Mouse (Mus musculus): Measurements from ENCODE around the gene Sf1. TPM values are rescaled to one million over a fixed set of nuclear protein-coding genes. Genes with fewer than 3 reads are reported as not detected.

The Sf1 gene
- polyA plus RNA-seq, 2 experiments from 2014 or later, result 47.6 to 48.6 TPM

GRCm38 (mm10) chr19:6421211-6421590 lies 57.7 kb downstream of the Sf1 start:
- ATAC-seq, result no peak

- no peak for ATAC-seq
These were observed 58.5 kb downstream of the Sf1 start for GRCm38 (mm10) chr19:6422014-6422413.

DNA sequence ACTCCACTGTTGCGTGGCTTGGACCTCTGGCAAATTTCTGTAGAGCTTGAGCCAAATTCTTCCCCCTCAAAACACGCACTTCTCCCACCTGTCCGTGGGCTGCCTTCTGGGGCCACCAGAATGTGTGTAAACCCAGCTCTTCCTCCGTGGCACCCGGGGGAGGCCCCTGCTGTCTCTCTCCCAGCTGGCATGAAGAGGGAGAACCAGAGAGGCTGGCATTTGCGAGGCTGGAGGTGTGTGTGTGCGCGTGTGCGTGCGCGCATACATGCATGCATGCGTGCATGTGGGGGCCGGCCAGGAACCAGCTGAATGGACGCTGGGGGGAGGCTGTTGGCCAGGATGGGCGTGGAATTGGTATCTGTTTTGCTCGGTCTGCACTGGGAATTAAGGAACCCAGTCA lies 59.8 kb downstream of the Sf1 start:
- ATAC-seq, result no peak

DNA sequence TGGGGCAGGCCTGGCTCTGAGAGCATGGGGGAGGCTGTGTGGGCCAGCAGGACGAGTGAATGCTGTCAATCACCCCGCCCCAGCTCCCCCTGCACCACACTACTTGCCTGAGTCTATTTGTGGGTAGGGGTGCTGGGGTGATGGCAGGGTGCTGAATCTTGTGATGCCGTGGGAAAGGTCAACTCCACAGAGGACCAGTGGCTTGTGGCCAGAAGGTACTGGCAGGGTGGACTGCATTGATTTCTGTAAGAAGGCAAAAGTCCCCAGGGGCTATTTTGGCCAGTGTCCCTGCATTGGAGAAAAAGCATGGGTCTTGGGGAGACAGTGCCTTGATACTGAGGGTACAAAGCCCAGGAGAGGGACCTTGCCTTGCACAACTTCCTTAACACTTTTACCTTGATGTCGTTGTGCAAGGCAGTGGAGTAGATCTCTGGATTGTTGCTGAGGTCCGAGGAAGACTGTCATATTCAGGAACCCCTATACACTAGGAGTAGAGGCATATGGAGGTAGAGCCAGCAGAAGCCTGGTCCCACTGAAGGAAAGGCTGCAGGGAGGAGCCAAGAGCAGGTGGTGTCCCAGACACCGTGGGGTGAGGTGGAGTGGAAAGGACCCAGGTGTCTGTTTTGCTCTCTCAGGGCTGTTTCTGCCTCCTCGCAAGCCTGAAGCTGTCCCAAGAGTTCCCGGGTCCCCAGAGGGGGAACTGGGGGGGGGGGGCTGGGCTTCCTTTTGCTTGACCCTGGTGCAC lies 60.8 kb downstream of the Sf1 start:
- no peak for ATAC-seq

GRCm38 (mm10) chr19:6425595-6425994 lies 62.1 kb downstream of the Sf1 start:
- no peak for ATAC-seq

DNA sequence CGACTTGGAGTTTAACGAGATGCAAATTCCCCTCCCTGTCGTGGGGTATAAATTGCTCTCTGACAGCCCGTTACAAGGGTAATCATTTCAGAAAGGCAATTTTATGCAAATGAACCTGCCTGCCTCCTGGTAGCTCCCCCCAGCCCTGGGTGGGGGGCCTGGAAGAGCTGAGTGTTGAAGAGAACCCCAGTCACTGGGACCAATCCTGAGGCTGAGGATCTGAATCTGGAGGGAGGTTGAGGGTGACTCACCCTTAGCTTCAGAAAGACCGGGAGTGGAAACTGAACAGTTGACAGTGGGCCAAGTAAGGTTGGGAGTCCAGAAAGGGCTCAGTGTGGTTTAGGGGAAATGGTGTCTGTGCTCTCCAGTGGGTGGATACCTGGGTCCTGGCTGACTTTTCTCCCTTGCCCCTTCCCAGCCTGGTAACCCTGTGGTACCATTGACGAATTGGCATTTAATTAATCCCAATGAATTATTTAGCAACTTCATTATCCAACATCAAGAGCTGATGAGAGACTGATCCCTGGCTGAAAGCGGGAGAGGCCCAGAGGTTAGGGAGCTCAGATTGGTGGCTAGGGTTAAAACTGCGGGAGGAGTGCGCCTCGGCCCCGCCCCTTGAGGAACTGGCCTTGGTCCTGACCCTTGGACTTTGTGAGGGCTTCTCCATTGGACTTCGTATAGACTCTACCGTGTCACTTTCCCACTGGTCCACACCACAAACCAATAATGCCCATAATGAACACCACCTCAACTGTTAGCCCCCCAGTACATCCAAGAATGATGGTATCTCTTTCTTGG lies 63.4 kb downstream of the Sf1 start:
- ATAC-seq, result no peak

Other genes starting within 250 kb of the Sf1 start
- gene Sac3d1, start 245.0 kb upstream of the Sf1 start, polyA plus RNA-seq (2017; shearing (Covaris generic)), result 1 to 10 TPM; 2.5 to 2.6 TPM
- gene Snx15, start 235.4 kb upstream of the Sf1 start, polyA plus RNA-seq (2017; shearing (Covaris generic)), result 10 to 100 TPM; 17.4 to 25.2 TPM
- gene Batf2, start 222.7 kb upstream of the Sf1 start, polyA plus RNA-seq (2017; shearing (Covaris generic)), result not detected
- gene Arl2, start 222.1 kb upstream of the Sf1 start, polyA plus RNA-seq (2017; shearing (Covaris generic)), result 10 to 100 TPM; 16.9 to 20.1 TPM
- gene Majin, start 179.3 kb upstream of the Sf1 start, polyA plus RNA-seq (2017; shearing (Covaris generic)), result under 1 TPM in 1 of 2 experiments, not detected in 1; 0.60 TPM
- not detected for gene Gpha2, start 137.3 kb upstream of the Sf1 start, polyA plus RNA-seq (2017; shearing (Covaris generic))
- gene Ppp2r5b, start 127.8 kb upstream of the Sf1 start, polyA plus RNA-seq (2017; shearing (Covaris generic)), result 1 to 10 TPM; 1.4 to 1.5 TPM
- gene Atg2a, start 122.0 kb upstream of the Sf1 start, polyA plus RNA-seq (2017; shearing (Covaris generic)), result 10 to 100 TPM in 1 of 2 experiments, 1 to 10 TPM in 1; 7.4 to 17.2 TPM
- gene Ehd1, start 87.0 kb upstream of the Sf1 start, polyA plus RNA-seq (2017; shearing (Covaris generic)), result 10 to 100 TPM; 11.0 to 15.2 TPM
- gene Cdc42bpg, start 57.2 kb upstream of the Sf1 start, polyA plus RNA-seq (2017; shearing (Covaris generic)), result under 1 TPM; 0.11 to 0.17 TPM
- gene Men1, start 28.7 kb upstream of the Sf1 start, polyA plus RNA-seq (2017; shearing (Covaris generic)), result 10 to 100 TPM; 13.9 to 19.1 TPM
- 100 to 1,000 TPM in 1 of 2 experiments, 10 to 100 TPM in 1; 82.0 to 116 TPM for gene Map4k2, start 22.6 kb upstream of the Sf1 start, polyA plus RNA-seq (2017; shearing (Covaris generic))
- 1 to 10 TPM; 3.7 to 8.0 TPM for gene Pygm, start 20.7 kb downstream of the Sf1 start, polyA plus RNA-seq (2017; shearing (Covaris generic))
- gene Rasgrp2, start 35.6 kb downstream of the Sf1 start, polyA plus RNA-seq (2017; shearing (Covaris generic)), result 100 to 1,000 TPM; 128 to 133 TPM
- under 1 TPM in 1 of 2 experiments, not detected in 1; 0.16 TPM for gene Nrxn2, start 55.0 kb downstream of the Sf1 start, polyA plus RNA-seq (2017; shearing (Covaris generic))
- not detected for gene Slc22a12, start 179.3 kb downstream of the Sf1 start, polyA plus RNA-seq (2017; shearing (Covaris generic))

Measured in activated CD4-positive, CD25-positive, alpha-beta regulatory T cell, adult 4 months (primary cell).